Mouse (Mus musculus) spleen, adult 2 months (tissue): ENCODE results near the gene Pdcd1lg2. TPM values are rescaled to one million over a fixed set of nuclear protein-coding genes. Genes with fewer than 3 reads are reported as not detected.
A peak's percentile ranks its signal among the peaks of the same experiment; 100 is the strongest.

Experiments
- DNase-seq, 2 experiments: peaks; one replicate each; pipeline versions ENCODE4 v3.0.0 to v3.0.0-alpha.2; 2012 to 2021; ENCODE audit warnings: low spot score in 2 of 2, low read depth in 1 of 2
- H3K27ac ChIP-seq: fragments of 200-500 bp; 2 replicates; pipeline ENCODE4 v1.5.1; 2012; ENCODE audit warnings: low read length, inconsistent platforms; ENCODE audit not compliant: insufficient read depth
- H3K27me3 ChIP-seq: fragments of 200-500 bp; 2 replicates; pipeline ENCODE4 v1.6.1; 2012; ENCODE audit warnings: mild to moderate bottlenecking, moderate library complexity, low read length, inconsistent platforms; ENCODE audit not compliant: control insufficient read depth, insufficient read depth
- H3K36me3 ChIP-seq: fragments of 200-500 bp; 2 replicates; pipeline ENCODE4 v1.6.1; 2012; ENCODE audit warnings: mild to moderate bottlenecking, low read length, inconsistent platforms; ENCODE audit not compliant: control insufficient read depth, insufficient read depth
- H3K4me1 ChIP-seq: fragments of 200-500 bp; 2 replicates; pipeline ENCODE4 v1.6.1; 2011; ENCODE audit warnings: inconsistent platforms; ENCODE audit not compliant: control insufficient read depth, insufficient read depth, insufficient read length
- H3K4me3 ChIP-seq: fragments of 200-500 bp; 2 replicates; pipeline ENCODE4 v1.5.1; 2011; ENCODE audit warnings: mild to moderate bottlenecking, inconsistent platforms; ENCODE audit not compliant: insufficient read depth, insufficient read length; ENCODE audit errors: extremely low read depth
- CTCF ChIP-seq: fragments of 200-500 bp; IDR thresholded peaks from 2 replicates; pipeline ENCODE4 v1.5.1; 2011; ENCODE audit warnings: mild to moderate bottlenecking, inconsistent platforms; ENCODE audit not compliant: insufficient read depth, insufficient read length, insufficient replicate concordance; ENCODE audit errors: extremely low read depth
- POLR2A ChIP-seq: fragments of 200-500 bp; IDR thresholded peaks from 2 replicates; pipeline ENCODE4 v1.6.1; 2011; ENCODE audit warnings: low read depth, low read length, inconsistent platforms
- WGBS: fragments of 180-500 bp; shearing (Covaris S2); methylation state at CpG from one replicate; pipeline ENCODE4 v1.1.7; 2018; 5-methylcytosine and 5-hydroxymethylcytosine counted together
- polyA plus RNA-seq: library from polyadenylated mRNA; depleted of rRNA; stranded (reverse); fragments of >200 nt; gene quantifications from 2 replicates; pipeline ENCODE4 v1.2.3, GENCODE M21; 2012

The Pdcd1lg2 gene
- polyA plus RNA-seq, 1 experiment = 1.0 TPM

DNA sequence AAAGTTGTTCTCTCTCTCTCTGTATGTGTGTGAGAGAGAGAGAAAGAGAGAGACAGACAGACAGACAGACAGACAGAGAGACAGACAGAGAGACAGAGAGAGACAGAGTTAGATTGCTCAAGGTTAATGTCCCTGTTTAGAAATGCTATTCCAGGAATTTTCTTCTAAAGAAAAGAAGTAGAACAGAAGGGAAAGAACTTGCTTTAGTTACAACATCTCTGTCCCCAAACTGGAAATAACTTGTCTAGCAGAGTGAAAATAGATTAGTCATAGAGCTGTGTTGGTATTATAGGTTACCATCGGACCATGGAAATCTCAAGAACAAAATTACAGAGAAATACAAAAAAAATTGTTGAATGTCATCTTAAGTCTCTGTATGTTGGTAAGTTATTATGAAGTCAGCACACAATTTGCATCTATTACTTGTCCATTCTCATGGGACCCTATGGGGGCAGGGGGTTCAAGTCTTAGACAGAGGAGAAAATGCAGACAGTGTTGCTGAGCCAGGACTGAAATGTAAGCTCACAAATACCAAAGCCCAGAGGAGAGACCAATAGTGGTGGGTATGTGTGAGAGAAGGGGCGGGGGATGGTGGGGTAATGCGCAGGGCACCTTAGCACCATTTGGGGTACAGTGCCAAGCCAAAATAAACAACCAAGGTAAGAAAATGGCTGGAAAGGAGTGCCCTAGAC is 74.7 kb downstream of the Pdcd1lg2 start:
- TF ChIP-seq CTCF (no peak), POLR2A (no peak)
- peaks cover 39% of the 10 kb centered on the region for H3K4me1 ChIP-seq
- H3K36me3 ChIP-seq = no peaks in the 10 kb centered on the region
- no peak overlapping the region for H3K4me3 ChIP-seq
- H3K27me3 ChIP-seq = no peaks in the 10 kb centered on the region
- 78% methylated on average over 3 of the region's 3 CpGs for WGBS
- DNase-seq = no peak
- peak overlapping the region; percentile 60 for H3K27ac ChIP-seq

DNA sequence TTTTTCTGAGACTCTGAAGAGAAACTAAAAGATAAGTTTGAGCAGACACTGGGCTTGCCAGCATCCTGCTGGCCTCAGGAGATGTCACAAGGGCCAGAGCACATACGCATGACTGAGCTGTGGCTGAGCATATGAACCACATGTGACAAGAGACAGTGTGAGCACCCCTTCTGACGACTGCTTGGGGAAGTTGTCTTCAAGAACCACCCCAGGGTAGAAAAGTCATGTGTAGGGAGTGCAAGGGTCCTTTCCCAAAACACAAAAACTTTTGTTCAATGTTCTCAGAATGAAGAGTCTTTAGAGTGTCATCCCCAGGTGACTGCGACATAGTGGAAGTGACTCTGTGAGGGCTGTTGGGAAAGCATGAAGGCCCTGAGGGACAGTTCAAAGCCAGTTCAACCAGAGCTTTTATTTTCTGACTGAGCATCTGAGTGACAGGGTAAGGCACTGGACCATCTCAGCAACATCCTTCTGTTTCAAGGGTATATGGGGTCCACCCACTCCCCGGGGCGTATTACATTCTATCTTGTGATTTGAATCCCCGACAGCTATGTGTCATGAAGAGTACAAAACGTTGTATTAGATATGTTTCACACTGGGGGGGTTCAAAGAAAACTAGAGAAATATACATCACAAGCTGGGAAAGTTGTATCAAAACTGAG is 76.0 kb downstream of the Pdcd1lg2 start:
- peak; percentile 77 to 96 for DNase-seq
- no peak overlapping the region for H3K4me3 ChIP-seq
- no peaks in the 10 kb centered on the region for H3K27me3 ChIP-seq
- TF ChIP-seq POLR2A (no peak), CTCF (no peak)
- peaks cover 34% of the 10 kb centered on the region for H3K4me1 ChIP-seq
- peak overlapping the region; percentile 94 for H3K27ac ChIP-seq
- no peaks in the 10 kb centered on the region for H3K36me3 ChIP-seq
- WGBS = 32% methylated on average over 7 of the region's 7 CpGs

DNA sequence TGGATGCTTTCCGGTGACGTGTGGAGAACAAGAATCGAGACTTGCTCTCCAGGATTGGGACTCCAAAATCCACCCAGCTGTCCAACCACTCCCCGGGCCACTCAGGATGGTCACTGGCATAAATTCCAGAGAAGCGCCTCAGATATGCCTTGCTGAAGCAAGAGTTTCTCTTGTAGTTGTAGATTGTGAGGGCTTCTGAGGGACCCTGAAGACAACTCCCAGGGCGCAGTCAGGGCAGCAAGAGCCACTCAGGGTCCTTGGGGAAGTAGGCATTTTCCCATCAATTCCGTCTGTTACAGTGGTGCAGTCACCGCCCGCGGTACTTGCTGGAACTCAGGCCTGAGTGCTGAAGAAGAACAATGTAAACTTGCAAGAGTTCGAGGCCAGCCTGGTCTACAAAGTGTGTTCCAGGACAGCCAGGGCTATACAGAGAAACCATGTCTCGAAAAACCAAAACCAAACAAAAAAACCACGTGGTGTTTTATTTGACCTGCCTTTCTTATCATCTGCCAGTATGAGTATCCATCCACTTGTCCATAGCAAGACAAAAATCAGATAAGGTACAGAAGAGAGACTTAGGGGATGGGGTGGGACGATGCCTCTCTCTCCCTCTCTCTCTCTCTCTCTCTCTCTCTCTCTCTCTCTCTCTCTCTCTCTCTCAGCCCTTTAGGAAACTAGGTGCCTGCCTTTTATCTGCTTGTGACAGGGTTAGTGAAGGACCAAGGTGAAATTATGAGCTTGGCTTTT is 76.8 kb downstream of the Pdcd1lg2 start:
- H3K27ac ChIP-seq = peak overlapping the region; percentile 94
- H3K4me3 ChIP-seq = no peak overlapping the region
- WGBS = 82% methylated on average over 14 of the region's 14 CpGs
- no peak for TF ChIP-seq POLR2A
- TF ChIP-seq CTCF = no peak
- H3K27me3 ChIP-seq = no peaks in the 10 kb centered on the region
- H3K4me1 ChIP-seq = peaks cover 36% of the 10 kb centered on the region
- H3K36me3 ChIP-seq = no peaks in the 10 kb centered on the region
- DNase-seq = no peak

DNA sequence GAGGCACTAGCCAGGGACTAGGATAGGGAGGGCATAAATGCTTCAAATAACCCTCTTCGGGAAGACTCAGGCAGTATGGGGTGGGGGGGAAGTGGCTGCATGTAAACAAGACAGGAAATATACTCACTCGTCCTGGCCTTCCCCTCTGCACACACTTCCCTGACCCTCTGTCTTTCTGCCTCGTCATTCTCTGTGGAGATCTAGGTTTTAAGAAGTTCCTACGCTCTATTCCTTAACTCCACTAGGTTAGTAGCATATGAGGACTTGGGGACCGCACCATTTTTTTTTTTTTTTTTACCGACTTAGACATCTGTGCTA is 77.3 kb downstream of the Pdcd1lg2 start:
- TF ChIP-seq POLR2A (no peak), CTCF (no peak)
- Histone ChIP-seq H3K27me3 (no peaks in the 10 kb centered on the region), H3K27ac (peak overlapping the region; percentile 94), H3K4me3 (no peak overlapping the region), H3K36me3 (no peaks in the 10 kb centered on the region), H3K4me1 (peaks cover 33% of the 10 kb centered on the region)
- WGBS = 22% methylated on average over 6 of the region's 6 CpGs
- no peak for DNase-seq

DNA sequence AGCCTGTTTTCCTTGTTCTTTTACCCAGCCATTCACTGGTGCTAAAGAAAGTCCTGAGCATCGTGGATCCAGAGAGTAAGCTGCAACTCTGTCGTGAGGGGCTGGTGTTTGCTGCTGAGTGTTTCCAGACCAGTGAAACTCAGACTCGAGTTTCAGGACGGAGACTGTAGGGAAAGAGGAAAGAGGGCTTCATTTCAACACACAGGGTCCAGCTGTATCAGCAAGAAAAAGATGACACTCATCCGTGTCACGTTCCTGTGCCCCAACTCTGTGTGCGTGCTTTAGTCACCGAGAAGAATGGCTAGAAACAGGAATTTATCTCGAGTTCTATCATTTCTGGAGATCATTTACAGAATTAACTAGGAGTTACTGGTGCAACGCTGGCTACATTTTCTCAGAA is 77.7 kb downstream of the Pdcd1lg2 start:
- no peaks in the 10 kb centered on the region for H3K36me3 ChIP-seq
- H3K4me1 ChIP-seq = peaks cover 35% of the 10 kb centered on the region
- H3K4me3 ChIP-seq = no peak overlapping the region
- 59% methylated on average over 10 of the region's 10 CpGs for WGBS
- peak overlapping the region; percentile 44 for H3K27ac ChIP-seq
- H3K27me3 ChIP-seq = no peaks in the 10 kb centered on the region
- DNase-seq = no peak
- TF ChIP-seq POLR2A (no peak), CTCF (no peak)

DNA sequence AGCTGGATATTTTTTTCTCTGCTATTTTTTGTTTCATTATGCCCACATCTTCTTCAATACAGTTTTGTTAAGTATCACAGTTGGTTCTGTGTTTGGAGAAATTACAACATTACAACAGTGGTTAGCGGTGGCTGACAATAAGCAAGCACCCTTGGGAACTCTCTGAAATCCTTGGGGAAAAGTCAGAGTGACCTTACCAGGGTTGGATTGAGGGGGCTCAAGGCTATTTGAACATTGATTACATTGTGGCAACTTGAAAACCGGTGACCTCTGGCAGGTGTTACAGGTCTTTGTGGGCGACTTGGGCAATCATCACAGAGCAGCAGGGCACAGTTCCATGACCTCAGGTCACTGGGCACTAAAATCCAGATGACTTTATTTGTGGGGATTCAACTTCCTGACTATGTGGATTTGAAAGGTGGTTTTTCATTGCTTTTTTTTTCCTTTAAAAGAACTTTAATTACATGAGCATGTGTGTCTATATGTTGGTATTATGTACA is 79.1 kb downstream of the Pdcd1lg2 start:
- TF ChIP-seq CTCF (no peak), POLR2A (no peak)
- DNase-seq = no peak
- H3K36me3 ChIP-seq = no peaks in the 10 kb centered on the region
- no peak overlapping the region for H3K27ac ChIP-seq
- 86% methylated on average over 3 of the region's 3 CpGs for WGBS
- peaks cover 32% of the 10 kb centered on the region for H3K4me1 ChIP-seq
- no peaks in the 10 kb centered on the region for H3K27me3 ChIP-seq
- no peak overlapping the region for H3K4me3 ChIP-seq
